Mouse (Mus musculus) adrenal gland, adult 18-20 months (tissue): ENCODE measurements around the gene Samd11. TPM values are rescaled to one million over a fixed set of nuclear protein-coding genes. Genes with fewer than 3 reads are reported as not detected.
A peak's percentile ranks its signal among the peaks of the same experiment; 100 is the strongest.

Experiments
- DNase-seq, 2 experiments: peaks; one replicate each; pipeline ENCODE4 v3.0.0; 2021 to 2022; ENCODE audit warnings: low spot score in 2 of 2
- microRNA-seq, 2 experiments: library from miRNA; unstranded; fragments of <30 nt; microRNA quantifications; one replicate each; pipeline ENCODE4 v1.2.0; 2021; ENCODE audit warnings: borderline number of aligned reads in 2 of 2
- total RNA-seq, 2 experiments: library from RNA; stranded (reverse); gene quantifications; 1 replicate in 1 of 2; 2 replicates in 1 of 2; pipeline ENCODE4 v1.2.3; 2021

The Samd11 gene
- total RNA-seq, 2 experiments from 2014 or later: 1.1 to 1.6 TPM

DNA sequence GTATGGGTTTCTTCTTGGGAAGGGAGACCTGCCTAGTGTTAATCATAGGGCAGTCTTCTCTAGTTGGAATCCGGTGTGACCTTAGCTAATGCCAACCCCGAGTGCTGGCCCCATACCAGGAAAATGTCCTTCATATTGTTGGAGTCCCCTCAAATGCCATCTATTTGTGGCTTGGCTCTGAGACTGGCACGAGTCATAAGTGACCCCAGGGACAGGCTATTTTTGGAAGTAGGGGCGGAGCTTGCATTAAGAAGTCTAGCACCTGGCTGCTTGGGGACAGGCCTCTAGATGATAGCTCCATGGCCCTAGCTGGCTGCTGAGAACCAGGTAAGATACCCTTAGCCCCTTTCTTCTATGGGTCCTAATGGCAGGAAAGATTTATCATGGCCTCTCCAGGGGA lies 39.8 kb downstream of the Samd11 start, which contains the start of gene Perm1:
Gene Perm1 (plus strand): TSS at position 220 of the 400 bp plus-strand sequence.
- DNase-seq: peak; percentile 49 to 72

DNA sequence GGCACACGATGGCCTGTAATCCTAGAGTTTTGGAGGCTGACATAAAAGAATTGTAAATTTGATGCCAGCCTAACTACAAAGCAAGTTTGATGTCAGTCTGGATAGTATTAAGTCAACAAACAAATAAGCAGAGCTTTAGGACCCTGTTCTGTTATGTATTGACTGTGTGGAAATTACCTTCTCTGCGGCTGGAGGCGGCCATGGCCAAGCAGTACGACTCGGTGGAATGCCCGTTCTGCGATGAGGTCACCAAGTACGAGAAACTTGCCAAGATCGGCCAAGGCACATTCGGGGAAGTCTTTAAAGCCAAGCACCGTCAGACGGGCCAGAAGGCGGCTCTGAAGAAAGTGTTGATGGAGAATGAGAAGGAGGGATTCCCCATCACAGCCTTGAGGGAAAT lies 42.3 kb downstream of the Samd11 start:
- DNase-seq: no peak

GRCm38 (mm10) chr4:156209963-156210635 lies 45.4 kb downstream of the Samd11 start:
- no peak for DNase-seq

GRCm38 (mm10) chr4:156208872-156209271 lies 46.6 kb downstream of the Samd11 start:
- DNase-seq: no peak

DNA sequence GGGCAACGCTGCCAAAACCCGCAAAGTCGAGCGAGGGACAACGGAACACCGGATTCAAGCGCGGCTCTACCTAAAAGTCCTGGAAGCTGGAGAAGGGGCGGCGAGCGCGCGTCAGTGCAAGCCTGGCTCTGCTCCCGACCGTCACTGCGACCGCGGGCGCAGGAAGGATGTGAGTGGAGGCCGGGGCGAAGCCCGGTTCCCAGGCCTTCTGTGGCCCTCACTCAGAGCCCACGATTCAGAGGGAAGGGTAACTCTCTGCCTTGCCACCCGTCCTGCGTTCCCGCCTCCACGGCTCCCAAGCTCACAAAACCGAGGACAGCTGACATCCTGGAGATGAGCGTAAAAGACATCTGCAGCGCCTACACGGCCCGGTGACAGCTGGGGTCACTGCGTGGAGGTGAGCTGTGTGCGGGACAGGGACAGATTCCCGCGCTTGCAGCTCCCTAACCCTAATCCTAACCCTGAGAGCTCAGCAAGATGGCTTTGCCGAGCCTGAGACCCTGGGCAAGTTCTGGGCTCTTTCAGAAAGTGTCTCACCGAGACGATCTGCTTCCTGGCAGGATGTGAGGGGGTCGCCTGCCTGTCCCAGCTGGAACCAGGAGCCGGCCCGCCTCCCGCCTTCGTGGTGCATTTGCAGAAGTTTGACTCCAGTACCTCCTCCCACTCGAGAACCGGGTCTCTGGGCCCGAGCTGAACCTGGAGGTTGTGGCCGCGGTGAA lies 51.9 kb downstream of the Samd11 start:
- DNase-seq: peak in 1 of 2 experiments; percentile 18

- DNase-seq: peak; percentile 50 to 65
Observed at GRCm38 (mm10) chr4:156203001-156203412, 52.5 kb downstream of the Samd11 start, which contains the start of gene AW011738. Gene AW011738, plus strand, starts transcription at chr4:156203304.

GRCm38 (mm10) chr4:156202462-156202893 lies 53.0 kb downstream of the Samd11 start:
- no peak for DNase-seq

DNA sequence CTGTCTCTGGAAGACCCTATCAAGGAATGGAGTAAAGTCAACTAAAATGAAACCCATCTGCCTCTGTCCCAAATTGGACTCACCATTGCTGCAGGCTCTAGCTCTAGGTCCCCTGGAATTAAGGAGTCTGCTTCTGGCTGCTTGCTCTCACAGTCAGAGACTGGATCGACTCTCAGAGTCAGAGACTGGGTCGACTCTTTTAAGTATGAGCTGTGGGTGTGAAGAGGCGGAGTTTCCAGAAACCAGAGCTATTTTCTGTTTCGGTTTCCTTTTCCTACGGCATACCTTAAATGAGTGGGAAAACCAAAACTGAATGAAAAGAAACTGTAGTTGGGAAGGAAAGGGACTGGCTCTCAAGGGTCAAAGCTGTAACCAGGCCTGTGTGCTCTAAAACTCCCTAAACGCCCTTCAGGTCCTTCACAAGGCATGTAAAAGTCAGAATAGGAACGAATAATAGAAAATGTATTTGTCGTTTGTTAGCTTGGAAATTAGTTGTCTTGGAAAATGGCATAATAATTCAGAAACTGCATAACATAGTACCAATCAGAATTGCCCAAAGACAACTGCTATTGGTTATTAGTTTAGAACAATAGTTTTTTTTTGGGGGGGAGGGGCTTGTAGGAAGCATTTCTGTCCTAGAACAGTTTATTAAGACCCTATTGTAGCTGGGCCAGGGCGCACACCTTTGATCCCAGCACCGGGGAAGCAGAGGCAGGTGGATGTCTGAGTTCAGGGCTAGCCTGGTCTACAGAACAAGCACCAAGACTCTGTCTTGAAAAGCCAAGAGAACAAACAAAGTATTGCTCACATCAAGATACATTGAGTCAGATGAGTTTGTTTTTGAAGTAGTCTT lies 54.6 kb downstream of the Samd11 start, which contains the start of gene Isg15:
Gene Isg15 (minus strand): TSS at position 196 of the 853 bp plus-strand sequence.
- no peak for DNase-seq

- DNase-seq: peak; percentile 84 to 89
Observed at GRCm38 (mm10) chr4:156197829-156198205, 57.6 kb downstream of the Samd11 start.

DNA sequence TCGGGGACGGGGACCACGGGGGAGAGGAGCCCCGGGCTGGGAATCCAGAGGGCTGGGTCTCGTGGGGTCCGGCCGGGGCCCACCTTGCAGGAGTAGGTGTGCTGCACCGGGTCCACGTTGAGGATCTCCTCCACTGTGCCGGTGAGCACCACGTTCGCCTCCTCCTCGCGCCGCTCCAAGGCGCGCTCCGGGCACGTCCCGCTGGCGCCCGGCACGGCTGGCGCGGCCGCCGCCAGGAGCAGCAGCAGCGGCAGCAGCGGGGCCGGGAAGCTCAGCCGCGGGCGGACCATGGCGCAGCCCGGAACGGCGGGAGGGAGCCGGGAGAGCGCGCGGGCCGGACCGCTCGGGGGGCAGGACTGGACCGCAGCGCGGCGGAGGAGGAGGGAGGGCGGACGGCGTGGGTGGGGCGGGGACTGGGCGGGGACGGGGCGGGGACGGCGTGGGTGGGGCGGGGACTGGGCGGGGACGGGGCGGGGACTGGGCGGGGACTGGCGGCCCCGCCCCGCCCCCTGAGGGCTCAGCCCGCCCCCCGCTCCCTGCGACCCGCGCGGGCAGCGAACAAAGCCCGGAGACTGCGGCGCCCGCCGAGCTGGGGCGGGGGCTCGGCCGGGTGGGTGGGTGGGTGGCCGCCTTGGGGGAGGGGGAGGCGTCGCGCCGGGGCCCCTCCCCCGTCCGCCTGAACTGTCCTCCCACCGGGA lies 58.2 kb downstream of the Samd11 start, which contains the start of gene Agrn:
Gene Agrn (minus strand): TSS at position 358 of the 698 bp plus-strand sequence.
- peak; percentile 74 to 77 for DNase-seq

Small RNA genes within 50 kb of the gene (microRNA-seq; reads per million reads assigned to microRNA genes)
- gene Mir7658: 0.47 to 5.5 reads per million in 2 experiments

Other genes starting within 250 kb of the Samd11 start
- under 1 TPM; 0.29 to 0.66 TPM for gene Tnfrsf4, start 241.8 kb downstream of the Samd11 start, total RNA-seq
- gene Tnfrsf18, start 229.5 kb downstream of the Samd11 start, total RNA-seq: not detected
- gene Ttll10, start 196.2 kb downstream of the Samd11 start, total RNA-seq: under 1 TPM in 1 of 2 experiments, not detected in 1; 0.35 TPM
- 10 to 100 TPM in 1 of 2 experiments, 1 to 10 TPM in 1; 9.6 to 12.9 TPM for gene 9430015G10Rik, start 145.7 kb downstream of the Samd11 start, total RNA-seq
- under 1 TPM in 1 of 2 experiments, not detected in 1; 0.10 TPM for gene Rnf223, start 125.1 kb downstream of the Samd11 start, total RNA-seq
- 10 to 100 TPM; 27.8 to 29.7 TPM for gene Agrn, start 58.2 kb downstream of the Samd11 start, total RNA-seq
- 1 to 10 TPM; 4.8 to 6.8 TPM for gene Isg15, start 54.8 kb downstream of the Samd11 start, total RNA-seq
- gene AW011738, start 52.4 kb downstream of the Samd11 start, total RNA-seq: 1 to 10 TPM; 3.3 to 4.7 TPM
- 1 to 10 TPM; 5.8 to 7.4 TPM for gene Perm1, start 39.8 kb downstream of the Samd11 start, total RNA-seq
- gene Plekhn1, start 20.8 kb downstream of the Samd11 start, total RNA-seq: 10 to 100 TPM; 19.7 to 19.8 TPM
- 10 to 100 TPM; 40.2 to 44.0 TPM for gene Noc2l, start 19.6 kb downstream of the Samd11 start, total RNA-seq
- gene Vmn2r-ps159, start 75.4 kb upstream of the Samd11 start, total RNA-seq: not detected